Mouse (Mus musculus): ENCODE measurements around the gene Hoxd12. TPM values are rescaled to one million over a fixed set of nuclear protein-coding genes. Genes with fewer than 3 reads are reported as not detected.

The Hoxd12 gene
- polyA plus RNA-seq, 1 experiment = not detected

DNA sequence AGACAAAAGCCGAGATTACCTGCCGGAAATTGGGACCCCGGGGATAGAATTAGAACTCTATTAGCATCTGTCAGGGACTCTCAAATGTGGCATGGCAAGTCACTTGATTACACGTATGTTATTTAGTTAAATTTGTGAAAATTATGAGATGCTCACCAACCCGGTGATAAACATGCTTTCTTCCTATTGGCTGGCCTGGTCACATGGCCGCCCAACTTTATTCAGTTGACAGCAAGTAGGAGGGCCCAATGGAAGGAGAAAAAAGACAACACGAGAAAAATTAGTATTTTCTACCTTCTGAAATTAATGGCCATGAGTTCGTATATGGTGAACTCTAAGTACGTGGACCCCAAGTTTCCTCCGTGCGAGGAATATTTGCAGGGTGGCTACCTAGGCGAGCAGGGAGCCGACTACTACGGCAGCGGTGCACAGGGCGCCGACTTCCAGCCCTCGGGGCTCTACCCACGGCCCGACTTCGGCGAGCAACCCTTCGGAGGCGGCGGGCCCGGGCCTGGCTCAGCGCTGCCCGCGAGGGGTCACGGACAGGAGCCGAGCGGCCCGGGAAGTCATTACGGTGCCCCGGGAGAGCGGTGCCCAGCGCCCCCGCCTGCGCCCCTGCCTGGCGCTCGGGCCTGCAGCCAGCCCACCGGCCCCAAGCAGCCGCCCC lies 52.3 kb downstream of the Hoxd12 start:
- H3K27ac ChIP-seq (ENCODE audit: insufficient read depth, low read length) = no peak overlapping the region
- H3K4me3 ChIP-seq (ENCODE audit: insufficient read depth, low read length) = no peak overlapping the region
- TF ChIP-seq CTCF (IDR thresholded peaks at IDR 0.05; ENCODE audit: extremely low read depth, insufficient read depth, low read length) = no peak
- TF ChIP-seq POLR2A (IDR thresholded peaks at IDR 0.05; ENCODE audit: extremely low read depth, insufficient read depth, low read length) = no peak
- no peaks in the 10 kb centered on the region for H3K4me1 ChIP-seq (ENCODE audit: control insufficient read depth, insufficient read depth, low read length)

Other genes starting within 250 kb of the Hoxd12 start
- gene Lnpk, start 95.6 kb upstream of the Hoxd12 start, polyA plus RNA-seq (2012; rRNA removed) = 31.3 and 32.3 TPM in 2 replicates
- gene Evx2, start 15.5 kb upstream of the Hoxd12 start, polyA plus RNA-seq (2012; rRNA removed) = not detected in 2 replicates
- not detected in 2 replicates for gene Hoxd13, start 6.7 kb upstream of the Hoxd12 start, polyA plus RNA-seq (2012; rRNA removed)
- not detected in 2 replicates for gene Hoxd11, start 4.5 kb downstream of the Hoxd12 start, polyA plus RNA-seq (2012; rRNA removed)
- not detected in 2 replicates for gene Hoxd10, start 16.9 kb downstream of the Hoxd12 start, polyA plus RNA-seq (2012; rRNA removed)
- gene Hoxd9, start 22.7 kb downstream of the Hoxd12 start, polyA plus RNA-seq (2012; rRNA removed) = not detected in 2 replicates
- gene Hoxd8, start 29.6 kb downstream of the Hoxd12 start, polyA plus RNA-seq (2012; rRNA removed) = not detected in 2 replicates
- not detected in 2 replicates for gene Hoxd3, start 36.9 kb downstream of the Hoxd12 start, polyA plus RNA-seq (2012; rRNA removed)
- gene Hoxd4, start 36.9 kb downstream of the Hoxd12 start, polyA plus RNA-seq (2012; rRNA removed) = not detected in 2 replicates
- not detected in 2 replicates for gene Gm28230, start 51.7 kb downstream of the Hoxd12 start, polyA plus RNA-seq (2012; rRNA removed)
- gene Hoxd1, start 88.0 kb downstream of the Hoxd12 start, polyA plus RNA-seq (2012; rRNA removed) = 0.06 and 0.08 TPM in 2 replicates
- gene Mtx2, start 150.8 kb downstream of the Hoxd12 start, polyA plus RNA-seq (2012; rRNA removed) = 42.1 and 44.2 TPM in 2 replicates

All from cortical plate, adult 2 months (tissue).